Mouse (Mus musculus): ENCODE measurements around the gene Gm5089.

The Gm5089 gene

DNA sequence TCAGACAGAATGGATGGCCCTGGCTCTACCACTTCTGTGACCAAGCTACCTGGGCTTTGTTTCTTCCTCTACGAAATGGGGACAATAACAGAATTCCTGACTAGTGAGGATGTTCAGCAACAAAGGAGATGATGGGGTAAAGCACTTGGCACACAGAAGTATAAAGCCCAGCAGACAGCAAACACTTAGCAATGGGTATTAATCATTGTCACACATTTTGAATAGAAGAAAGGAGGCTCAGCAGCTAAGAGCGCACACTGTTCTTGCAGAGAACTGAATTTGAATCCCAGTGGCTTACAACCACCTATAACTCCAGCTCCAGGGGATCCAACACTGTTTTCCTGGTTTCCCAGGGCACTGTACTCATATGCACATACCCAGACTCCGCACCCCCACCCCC is 23.3 kb downstream of the Gm5089 start:
- in situ Hi-C loops (cut with MboI; ENCODE audit: unreplicated experiment in 2 of 2), result no loop called here

DNA sequence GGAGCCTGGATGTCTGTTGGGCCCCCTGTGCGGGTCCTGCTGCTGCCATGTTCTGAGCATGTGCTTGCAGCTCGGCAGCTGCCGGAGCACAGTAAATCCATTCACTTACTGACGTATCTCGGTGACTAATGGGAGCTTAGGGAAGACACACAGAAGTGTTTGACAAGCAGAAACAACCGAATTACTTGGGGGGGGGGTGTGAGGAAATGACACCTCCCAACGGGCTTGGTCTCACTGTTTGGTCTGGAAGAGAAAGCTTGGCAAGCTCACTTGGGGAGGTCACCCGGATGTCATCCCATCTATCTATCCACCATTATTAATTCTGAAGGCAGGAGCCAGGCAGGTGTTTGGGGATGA is 23.7 kb downstream of the Gm5089 start:
- in situ Hi-C loops (cut with MboI; ENCODE audit: unreplicated experiment in 2 of 2), result no loop called here

DNA sequence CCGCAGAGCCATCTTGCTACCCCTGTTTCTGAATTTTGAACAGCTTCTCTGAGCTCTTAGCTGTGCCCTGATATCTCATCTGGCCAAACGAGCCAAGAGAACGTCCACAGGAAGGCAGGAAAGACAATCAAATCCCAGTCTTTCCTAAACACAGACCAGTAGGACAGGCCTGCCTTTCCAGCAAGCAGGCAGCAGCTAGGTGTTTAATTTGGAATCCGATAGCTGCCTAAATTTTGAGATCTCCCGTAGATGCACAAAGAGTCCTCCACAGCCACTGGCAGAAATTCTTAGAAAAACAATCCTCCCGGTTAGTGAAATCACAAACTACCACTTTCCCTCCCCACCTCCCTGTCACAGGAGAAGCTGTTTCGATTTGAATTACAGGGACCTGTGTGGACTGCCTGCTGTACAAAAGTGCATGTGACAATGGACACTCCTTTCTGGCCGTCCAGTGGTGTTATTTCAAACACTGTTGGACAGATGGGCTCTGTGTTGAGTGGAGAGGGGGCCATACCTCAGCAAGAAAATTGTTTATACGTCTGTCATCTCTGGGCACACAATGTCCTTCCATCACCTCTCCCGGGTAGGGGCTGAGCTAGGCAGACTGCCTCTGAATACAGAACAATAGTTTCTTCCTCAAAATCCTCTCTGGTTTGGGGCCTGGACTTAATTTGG is 24.2 kb downstream of the Gm5089 start:
- in situ Hi-C loops (cut with MboI; ENCODE audit: unreplicated experiment in 2 of 2), result no loop called here

DNA sequence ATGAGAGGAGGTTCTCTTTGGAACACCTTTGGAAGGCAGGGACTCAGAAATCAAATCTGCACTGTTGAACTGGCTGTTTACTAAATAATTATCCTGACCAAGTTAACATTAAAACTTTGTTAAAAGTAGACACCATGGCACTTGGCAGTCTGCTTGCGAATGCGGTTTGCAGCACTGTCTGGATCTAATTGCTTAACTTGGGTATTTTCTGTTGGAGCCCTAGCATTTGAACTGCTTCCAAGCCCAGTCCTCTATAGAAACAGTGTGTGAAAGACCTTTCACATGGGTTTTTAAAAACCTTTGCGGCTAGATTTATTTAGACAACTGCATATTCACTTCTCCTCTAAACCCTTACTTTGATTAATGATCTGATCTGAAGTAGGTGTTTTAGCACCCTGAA is 26.5 kb downstream of the Gm5089 start:
- in situ Hi-C loops (cut with MboI; ENCODE audit: unreplicated experiment in 2 of 2), result no loop called here

DNA sequence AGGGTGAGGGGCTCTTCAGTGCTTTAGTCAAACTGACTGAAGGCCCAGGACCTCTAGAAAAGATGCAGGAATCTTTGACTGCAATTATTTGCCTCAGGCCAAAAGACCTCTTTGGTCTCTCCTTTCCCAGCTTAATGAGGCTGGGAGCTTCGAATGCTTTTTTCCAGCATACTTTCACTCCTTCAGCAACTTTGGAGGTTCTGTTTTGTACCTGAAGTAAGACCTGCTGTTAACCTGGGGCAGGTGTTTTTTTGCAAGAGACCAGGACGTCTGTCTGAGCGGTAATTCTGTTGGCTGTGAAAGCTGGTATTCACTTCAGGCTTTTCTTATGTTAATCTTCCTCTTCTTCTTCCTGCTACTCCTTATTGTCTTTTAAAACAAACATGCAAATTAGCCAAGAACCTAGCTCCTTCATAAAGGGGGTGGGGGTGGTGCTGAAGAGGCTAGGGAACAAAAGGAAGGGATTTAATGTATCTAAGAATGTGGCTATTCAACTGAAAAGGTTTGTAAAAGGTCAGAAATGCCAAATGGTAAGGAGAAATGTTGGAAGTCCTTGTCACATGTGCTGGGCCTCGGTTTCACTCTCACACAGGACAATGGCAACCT is 34.6 kb downstream of the Gm5089 start:
- in situ Hi-C loops (cut with MboI; ENCODE audit: unreplicated experiment in 2 of 2), result no loop called here

DNA sequence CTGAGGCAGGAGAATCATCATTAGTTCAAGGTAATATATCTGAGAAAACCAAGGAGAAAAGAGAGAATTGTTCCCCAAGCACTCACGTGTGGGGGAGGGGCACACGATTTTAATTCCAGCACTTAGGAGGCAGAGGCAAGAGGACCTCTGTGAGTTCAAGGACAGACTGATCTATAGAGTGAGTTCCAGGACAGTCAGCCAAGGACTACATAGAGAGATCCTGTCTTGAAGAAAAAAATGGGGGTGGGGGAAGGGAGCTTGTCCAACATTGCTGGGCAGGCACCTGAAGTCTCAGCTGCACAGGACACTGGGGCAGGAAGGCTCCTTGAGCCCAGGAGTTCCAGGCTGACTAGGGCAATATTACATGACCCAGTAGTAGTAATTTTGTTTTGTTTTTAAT is 36.1 kb downstream of the Gm5089 start:
- in situ Hi-C loops (cut with MboI; ENCODE audit: unreplicated experiment in 2 of 2), result no loop called here

DNA sequence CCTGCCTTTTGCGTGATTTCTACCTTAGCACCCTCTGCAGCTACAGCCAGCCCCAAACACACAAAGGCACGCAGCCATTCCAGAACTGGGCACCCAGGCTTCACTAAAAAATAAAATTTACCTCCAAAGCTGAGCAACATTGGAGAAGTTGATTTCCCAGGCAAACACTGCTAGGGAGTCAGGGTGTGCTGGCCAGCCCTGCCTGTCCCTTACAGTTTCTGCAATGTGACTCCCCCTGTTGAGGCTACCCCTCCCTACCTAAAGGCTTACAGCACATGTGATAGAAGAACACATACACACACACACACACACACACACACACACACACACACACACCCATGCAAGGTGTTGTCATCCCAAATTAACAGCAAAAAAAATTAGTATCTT is 37.4 kb downstream of the Gm5089 start:
- in situ Hi-C loops (cut with MboI; ENCODE audit: unreplicated experiment in 2 of 2), result no loop called here

DNA sequence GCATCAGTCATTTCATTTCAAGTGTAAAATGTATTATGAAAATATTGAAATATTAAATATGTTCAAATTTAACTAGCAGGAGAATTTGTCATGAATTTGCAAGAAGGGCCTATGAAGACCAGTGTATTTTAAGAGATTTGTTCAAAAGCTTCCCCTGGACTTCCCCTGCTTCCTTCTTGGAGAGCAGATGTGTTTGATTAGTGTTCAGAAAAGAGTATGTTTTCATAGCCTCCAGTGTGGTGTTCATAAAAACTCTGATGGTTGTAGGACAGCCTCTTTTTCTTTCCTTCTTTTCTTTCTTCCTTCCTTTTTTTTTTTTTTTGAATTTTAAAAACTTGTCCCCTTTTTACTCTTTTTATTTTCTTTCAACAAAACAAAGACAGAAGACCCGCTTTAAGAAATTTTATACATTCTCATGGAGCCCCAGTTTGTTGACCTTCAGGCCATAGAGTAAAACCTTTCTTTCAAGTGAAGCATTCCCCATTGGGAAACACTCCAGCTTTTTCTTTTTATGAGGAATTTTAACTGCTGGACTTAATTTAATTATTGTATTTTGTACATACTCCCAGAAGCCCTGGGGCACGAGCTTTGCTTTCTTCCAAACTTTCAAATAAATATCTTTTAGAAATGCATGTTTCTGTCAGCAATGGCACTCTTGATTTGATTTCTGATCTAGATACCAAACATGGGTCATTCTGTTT is 37.9 kb downstream of the Gm5089 start:
- in situ Hi-C loops (cut with MboI; ENCODE audit: unreplicated experiment in 2 of 2), result no loop called here

DNA sequence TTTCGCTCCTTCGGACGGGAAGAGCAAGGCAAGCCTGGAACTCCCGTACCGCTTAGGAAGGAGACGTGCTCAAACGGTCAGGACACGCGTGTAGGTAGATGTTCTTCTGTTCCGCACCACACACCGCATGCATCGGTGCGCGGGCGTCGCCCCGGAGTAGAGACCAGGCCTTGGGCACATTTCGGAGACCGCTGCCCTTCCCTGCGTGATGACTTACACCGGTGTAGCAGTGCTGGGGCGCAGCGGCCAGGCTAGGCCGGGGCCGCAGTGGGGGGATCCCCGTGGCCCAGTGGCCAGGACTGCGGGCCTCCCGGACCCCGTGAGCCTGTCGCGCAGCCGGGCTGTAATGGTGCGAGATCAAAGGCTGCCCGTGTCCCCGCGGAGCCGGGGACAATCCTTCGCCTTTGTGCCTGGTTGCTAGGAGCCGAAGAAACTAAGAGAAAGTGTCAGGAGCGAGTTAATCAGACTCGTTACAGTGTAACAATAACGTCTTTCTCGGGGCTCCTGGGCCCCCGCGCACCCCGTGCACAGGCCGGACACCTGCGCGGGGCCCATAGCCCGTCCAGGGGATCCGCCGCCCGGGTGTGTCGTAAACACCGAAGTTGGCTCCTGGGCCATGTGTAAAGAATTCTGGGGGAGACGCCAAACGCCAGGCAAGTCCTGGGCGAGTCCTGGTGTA is 44.2 kb downstream of the Gm5089 start:
- in situ Hi-C loops (cut with MboI; ENCODE audit: unreplicated experiment in 2 of 2), result no loop called here

DNA sequence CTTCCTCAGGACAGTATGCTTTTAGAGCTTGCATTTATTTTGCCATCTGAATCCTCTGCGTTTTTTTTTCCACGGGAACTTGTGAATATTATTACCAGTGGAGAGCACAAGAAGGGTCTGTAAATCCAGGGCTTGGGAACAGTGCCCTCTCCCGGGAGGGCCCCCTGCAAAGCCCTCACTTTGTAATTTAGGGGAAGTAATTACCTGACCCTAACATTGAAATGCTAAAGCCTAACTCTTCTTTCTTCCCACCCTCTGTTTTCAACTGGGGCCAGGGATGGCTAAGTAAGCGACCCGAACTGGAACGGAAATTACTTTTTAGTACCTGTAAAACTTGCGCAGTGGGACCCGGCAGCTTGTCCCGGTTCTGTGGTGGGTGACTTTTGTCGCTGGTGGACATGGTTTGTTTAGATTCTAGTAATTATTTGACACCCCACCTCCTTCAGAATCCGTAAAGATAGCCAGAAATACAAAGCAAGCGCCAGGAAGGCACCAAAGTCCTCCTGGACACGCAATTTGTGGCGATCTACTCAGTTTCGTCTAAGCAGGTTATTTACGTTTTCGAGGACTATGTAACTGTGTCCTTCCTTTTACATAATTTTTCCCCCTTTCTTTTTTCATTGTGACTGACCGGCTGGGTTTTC is 44.9 kb downstream of the Gm5089 start:
- in situ Hi-C loops (cut with MboI; ENCODE audit: unreplicated experiment in 2 of 2), result no loop called here

DNA sequence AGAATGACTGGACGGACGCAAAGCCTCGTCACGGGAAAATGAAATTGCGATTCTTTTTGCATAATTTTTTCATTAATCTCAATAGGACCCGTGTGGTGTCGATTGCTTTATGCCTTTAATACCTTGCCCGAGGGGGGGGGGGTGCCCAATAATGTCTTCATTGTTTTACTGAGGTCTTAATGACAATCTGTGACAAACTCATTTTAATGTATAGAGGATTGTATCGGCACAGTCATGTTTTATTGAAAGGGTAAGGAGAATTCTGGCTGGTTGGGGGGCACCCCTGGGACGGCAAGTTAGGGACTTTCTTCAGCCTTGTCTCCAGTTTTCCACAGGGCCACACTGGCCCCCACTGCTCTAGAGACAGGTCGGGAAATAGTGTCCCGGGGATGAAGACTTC is 45.7 kb downstream of the Gm5089 start:
- in situ Hi-C loops (cut with MboI; ENCODE audit: unreplicated experiment in 2 of 2), result no loop called here

DNA sequence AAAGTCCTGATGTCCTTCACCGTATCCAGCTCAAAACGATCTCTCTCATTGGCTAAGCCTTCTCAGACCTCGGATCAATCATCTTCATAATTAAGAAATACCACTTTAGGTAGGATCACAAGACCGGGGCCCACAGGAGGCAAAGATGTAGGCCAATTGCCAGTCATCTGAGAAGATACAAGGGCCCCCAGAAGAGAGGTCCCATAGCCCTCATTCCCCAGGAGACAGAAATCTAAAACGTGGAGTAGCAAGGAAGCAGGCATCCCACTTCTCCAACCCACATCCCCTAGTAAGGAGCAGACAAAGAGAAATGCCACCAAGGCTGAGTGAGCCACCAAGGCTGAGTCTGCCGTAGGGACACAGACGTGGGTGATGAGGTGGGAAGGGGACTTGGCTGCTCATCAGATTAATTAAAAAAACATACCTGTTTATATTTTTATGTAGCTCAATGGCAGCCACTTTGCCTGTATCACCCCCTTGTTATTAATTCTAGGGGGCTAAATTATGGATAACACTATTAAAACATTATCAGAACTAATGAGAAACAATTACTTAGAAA is 46.2 kb downstream of the Gm5089 start:
- in situ Hi-C loops (cut with MboI; ENCODE audit: unreplicated experiment in 2 of 2), result no loop called here

DNA sequence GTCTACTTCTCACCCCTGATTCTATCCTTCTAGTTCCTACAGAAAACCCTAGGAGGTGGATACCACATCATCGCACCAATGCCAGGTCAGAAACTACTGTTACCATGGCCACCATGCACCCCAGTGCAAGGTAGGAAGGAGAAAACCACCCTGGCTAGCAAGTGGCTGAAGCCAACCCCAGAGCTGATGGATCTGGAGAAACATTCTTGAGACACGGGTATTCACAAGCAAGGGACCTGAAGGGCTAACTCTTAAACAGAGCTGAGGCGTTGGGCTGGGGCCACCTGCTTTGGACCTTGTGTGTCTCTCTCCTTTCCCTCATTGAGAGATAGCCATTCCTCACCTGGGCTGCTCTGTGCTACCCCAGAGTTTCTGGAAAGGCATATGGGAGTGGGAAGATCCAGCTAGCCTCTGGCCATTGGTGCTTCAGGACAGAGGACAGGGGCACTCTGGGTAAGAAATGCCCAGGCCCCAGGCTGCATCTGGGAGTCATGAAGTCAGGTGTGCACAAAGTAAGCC is 47.4 kb downstream of the Gm5089 start:
- in situ Hi-C loops (cut with MboI; ENCODE audit: unreplicated experiment in 2 of 2), result no loop called here

DNA sequence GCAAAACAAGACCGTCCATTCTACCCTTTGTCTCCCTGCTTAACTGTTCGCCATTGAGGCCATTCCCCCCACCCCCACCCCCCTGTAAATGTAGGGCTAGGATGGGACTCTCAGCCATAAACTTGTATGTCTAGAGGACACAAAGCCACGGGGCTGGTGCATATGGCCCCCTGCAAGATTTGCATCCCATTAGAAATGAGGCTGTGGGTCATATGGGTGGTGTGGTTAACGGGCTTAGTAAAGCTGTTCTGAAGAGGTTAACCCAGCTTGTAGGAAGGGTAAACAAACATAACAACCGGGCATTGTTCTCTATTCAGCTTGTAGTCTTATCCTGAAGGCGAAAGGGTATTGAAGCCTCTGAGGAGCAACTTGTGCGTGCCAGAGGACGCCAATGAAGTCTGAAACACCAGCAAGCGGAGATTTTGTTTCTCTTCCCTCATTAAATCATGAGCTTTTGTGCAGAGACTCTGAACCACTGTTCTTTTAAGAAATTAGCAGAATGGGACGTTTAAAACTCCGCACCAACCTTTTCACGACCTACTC is 48.1 kb downstream of the Gm5089 start:
- in situ Hi-C loops (cut with MboI; ENCODE audit: unreplicated experiment in 2 of 2), result no loop called here

DNA sequence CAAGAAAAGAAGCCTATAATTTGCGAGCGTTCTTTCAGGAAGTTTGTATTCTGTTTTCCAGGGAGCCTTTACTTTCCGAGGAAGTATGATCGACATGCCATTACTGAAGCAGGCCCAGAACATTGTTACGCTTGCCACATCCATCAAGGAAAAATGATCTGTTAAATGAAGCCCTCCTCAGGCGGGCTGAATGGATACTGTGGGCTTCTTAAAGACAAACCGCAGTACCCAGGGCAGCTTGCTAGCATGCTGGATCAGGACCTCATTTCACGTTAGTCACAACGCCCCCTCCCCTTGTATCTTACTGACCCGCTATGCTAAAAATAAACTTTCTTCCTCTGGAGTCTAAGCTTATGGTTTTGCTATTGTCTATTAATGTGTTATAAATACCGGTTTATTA is 49.0 kb downstream of the Gm5089 start:
- in situ Hi-C loops (cut with MboI; ENCODE audit: unreplicated experiment in 2 of 2), result no loop called here

DNA sequence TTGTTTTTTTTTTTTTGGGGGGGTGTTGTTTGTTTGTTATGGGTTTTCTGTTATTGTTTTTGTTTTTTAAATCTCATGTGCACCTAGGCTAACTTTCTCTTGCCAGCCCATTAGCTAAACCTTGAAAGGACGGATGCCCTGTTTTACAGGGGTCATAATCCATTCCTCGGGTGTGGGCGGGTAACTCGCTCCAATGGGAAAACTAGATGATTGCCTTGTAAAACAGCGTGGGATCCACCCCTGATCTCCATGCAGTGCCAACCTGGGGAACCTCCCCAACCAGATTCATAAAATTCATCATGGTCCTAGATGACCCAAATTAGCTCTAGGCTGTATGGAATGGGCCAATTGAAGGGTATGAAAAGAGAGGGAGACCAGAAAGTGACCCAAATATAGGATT is 51.0 kb downstream of the Gm5089 start:
- in situ Hi-C loops (cut with MboI; ENCODE audit: unreplicated experiment in 2 of 2), result no loop called here

DNA sequence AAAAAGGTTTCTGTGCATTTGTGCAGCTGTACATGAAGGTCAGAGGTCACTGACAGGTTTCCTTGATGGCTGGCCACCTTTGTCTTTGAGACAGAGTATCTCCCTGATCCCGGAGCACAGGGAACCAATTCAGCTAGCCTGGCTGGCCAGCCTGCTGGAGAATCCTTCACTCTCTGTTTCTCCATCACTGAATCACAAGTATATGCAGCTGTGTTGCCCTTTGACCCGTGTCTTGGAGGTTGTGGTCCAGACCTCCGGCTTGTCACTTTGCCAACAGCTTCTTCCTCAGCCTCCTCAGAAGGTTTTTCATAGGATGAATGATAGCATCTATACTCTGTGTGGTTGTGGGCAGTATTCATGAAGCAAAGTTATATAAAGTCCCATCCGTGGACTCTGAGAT is 52.2 kb downstream of the Gm5089 start:
- in situ Hi-C loops (cut with MboI; ENCODE audit: unreplicated experiment in 2 of 2), result no loop called here

DNA sequence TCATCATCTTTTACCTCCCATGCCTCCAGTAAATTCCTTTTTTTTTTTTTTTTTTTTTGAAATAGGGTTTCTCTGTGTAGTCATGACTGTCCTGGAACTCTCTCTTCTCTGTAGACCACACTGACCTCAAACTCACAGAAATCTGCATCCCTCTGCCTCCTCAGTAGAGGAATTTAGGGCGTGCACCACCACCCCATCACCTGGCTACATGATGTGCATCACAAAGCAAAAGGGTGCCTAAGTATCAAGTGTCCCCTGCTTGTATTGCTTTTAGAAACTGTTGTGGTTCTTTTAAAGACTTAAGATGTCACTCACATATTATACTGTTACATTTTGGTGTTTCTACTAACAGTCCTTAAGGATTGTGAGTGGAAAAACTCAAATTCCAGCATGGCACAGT is 57.8 kb downstream of the Gm5089 start:
- in situ Hi-C loops (cut with MboI; ENCODE audit: unreplicated experiment in 2 of 2), result no loop called here

DNA sequence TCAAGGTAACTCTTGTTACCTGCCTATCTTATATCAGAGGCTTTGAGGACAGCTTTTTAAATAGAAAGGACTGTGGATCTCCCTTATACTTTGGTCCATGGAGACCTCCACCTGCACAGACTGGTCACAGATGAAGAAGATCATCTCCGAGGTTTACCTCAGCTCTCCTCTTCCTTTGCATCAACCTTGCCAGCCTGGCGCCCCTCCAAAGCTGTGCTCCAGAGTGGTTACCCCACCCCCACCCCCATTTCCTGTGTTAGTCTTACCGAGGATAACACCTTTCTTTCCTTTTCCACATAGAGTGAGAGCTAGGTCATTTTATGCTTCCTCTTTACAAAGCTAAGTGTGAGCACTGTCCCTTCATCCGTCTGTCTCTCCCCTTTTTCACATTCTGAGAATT is 60.0 kb downstream of the Gm5089 start:
- in situ Hi-C loops (cut with MboI; ENCODE audit: unreplicated experiment in 2 of 2), result no loop called here

DNA sequence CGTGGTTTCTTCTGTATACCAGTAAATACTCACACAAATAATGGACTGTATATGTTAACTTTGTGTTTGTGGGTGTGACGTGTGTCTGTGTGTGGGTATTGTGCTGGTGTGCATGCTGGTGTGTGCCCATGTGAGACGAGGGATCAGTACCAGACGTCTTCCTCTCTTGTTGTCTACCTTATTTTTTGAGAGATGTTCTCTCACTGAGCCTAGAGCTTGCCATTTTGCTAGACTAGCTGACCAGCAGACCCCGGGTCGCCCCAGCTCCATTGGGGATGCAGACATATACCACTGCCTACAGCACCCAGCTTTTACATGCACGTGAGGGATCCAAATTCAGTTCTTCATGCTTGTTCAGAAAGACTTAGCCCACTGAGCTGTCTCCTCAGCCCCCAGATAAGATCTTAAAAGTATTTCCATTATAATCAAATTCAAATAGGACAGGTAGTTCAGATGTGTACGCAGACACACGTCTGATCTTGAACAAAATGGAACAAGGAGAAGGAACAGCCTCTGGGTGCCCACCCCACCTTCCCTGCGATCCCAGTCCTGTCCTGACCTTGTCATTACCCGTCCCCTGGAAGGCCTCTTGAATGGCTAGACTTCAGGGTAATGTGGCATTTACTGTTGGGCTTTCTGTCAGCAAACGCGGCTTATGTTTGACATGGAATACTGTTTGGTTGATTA is 61.1 kb downstream of the Gm5089 start:
- in situ Hi-C loops (cut with MboI; ENCODE audit: unreplicated experiment in 2 of 2), result no loop called here
